Mouse (Mus musculus) stomach, embryonic 16.5 days (tissue): Measurements from ENCODE around the gene Gm13285. TPM values are rescaled to one million over a fixed set of nuclear protein-coding genes. Genes with fewer than 3 reads are reported as not detected.
"Not testable (repeated sequence)": the region's sequence is repeated elsewhere in the genome, so short reads cannot be mapped to it uniquely, and the experiment has no call there.

Experiments used
- ATAC-seq: fragments of 200-750 bp; cut with Nextera tagmentation; 2 replicates; pipeline ENCODE4 v1.8.0; 2017; ENCODE audit warnings: moderate number of reproducible peaks, moderate TSS enrichment; ENCODE audit not compliant: insufficient read depth, low FRiP score
- H3K27ac ChIP-seq: fragments of 300-500 bp; sonication (generic); 2 replicates; pipeline ENCODE4 v1.5.1; 2014; ENCODE audit warnings: low read length
- H3K27me3 ChIP-seq: fragments of 300-500 bp; sonication (generic); 2 replicates; pipeline ENCODE4 v1.6.1; 2014; ENCODE audit warnings: low read length, control low read depth, mixed read lengths; ENCODE audit not compliant: control insufficient read depth, insufficient read depth
- H3K36me3 ChIP-seq: fragments of 300-500 bp; sonication (generic); 2 replicates; pipeline ENCODE4 v1.6.1; 2014; ENCODE audit warnings: low read length; ENCODE audit not compliant: control insufficient read depth, insufficient read depth
- H3K4me1 ChIP-seq: fragments of 300-500 bp; sonication (generic); 2 replicates; pipeline ENCODE4 v1.6.1; 2014; ENCODE audit warnings: low read length, control low read depth, mixed read lengths; ENCODE audit not compliant: control insufficient read depth, insufficient read depth
- H3K4me2 ChIP-seq: fragments of 300-500 bp; sonication (generic); 2 replicates; pipeline ENCODE4 v1.6.1; 2014; ENCODE audit warnings: low read depth, low read length, mixed read lengths
- H3K4me3 ChIP-seq: fragments of 300-500 bp; sonication (generic); replicated peaks from 2 replicates; pipeline ENCODE4 v1.5.1; 2014; ENCODE audit warnings: mild to moderate bottlenecking, low read length
- H3K9ac ChIP-seq: fragments of 300-500 bp; sonication (generic); 2 replicates; pipeline ENCODE4 v1.6.1; 2014; ENCODE audit warnings: low read length
- H3K9me3 ChIP-seq: fragments of 300-500 bp; sonication (generic); replicated peaks from 2 replicates; pipeline ENCODE4 v1.6.1; 2016; ENCODE audit warnings: low read length, control low read depth; ENCODE audit not compliant: control insufficient read depth
- WGBS: fragments of 180-500 bp; shearing (Covaris S2); extraction: QIAGEN DNeasy Blood & Tissue Kit; methylation state at CpG from one replicate; pipeline ENCODE4 v1.1.7; 2014; 5-methylcytosine and 5-hydroxymethylcytosine counted together
- polyA plus RNA-seq: library from polyadenylated mRNA; unstranded; fragments of >200 nt; fragmentation: Nextera tagmentation; extraction: Ambion mirVana; gene quantifications from 2 replicates; pipeline ENCODE4 v1.2.1, GENCODE M21; 2015

The Gm13285 gene
- polyA plus RNA-seq: 0.70 and 1.1 TPM in 2 replicates

DNA sequence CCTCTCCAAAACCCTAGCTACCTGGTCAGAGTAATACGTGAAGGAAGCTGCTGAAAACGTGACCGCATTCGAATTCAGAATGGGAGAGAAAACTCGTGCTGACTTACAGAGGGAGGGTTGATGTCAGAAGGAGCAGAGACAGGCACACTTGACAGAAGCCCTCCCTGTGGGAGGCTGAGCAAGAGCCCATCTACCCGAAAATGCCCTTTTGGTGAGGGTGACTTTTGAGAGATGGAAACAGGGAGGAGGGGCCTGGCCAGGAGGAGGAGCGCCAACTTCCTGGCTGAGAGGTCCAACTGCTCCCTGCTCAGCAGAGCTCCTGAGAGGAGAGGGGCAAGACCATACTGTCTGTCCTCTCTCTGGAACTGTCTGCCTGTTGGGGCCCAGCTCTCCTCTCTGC is at the start of gene Gm13285:
Gene Gm13285 (plus strand): TSS at position 301 of the 400 bp plus-strand sequence.
- H3K4me1 ChIP-seq, H3K27me3 ChIP-seq, ATAC-seq, H3K27ac ChIP-seq, H3K9me3 ChIP-seq, H3K4me3 ChIP-seq, H3K9ac ChIP-seq, H3K4me2 ChIP-seq, H3K36me3 ChIP-seq: not testable (repeated sequence)
- 13% methylated on average over 4 of the region's 7 CpGs for WGBS

DNA sequence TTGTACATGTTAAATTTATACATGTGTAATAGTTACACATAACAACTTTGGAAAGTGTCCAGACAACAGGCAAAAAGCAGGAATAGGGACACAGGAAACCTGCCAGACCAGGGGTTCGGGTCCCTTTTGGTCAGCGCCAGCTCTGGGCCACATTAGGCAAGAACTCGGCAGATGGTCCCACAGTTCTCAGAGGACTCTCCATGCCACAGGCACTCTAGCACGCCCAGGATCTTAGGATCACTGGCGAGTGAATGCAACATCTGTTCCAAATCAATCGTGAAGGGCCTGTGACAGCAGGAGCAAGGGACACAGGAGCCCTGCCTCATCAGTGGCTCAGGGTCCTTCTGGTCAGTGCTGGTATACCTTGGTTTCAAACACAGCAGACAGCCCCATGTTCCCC is 49.5 kb upstream of the Gm13285 start:
- H3K36me3 ChIP-seq: no peaks in the 10 kb centered on the region
- H3K4me2 ChIP-seq: no peak overlapping the region
- WGBS: 57% methylated on average over 6 of the region's 6 CpGs
- H3K4me1 ChIP-seq: no peaks in the 10 kb centered on the region
- H3K9ac ChIP-seq: no peak overlapping the region
- no peaks in the 10 kb centered on the region for H3K9me3 ChIP-seq
- H3K27me3 ChIP-seq: no peaks in the 10 kb centered on the region
- H3K27ac ChIP-seq: no peak overlapping the region
- ATAC-seq: no peak
- no peak overlapping the region for H3K4me3 ChIP-seq

DNA sequence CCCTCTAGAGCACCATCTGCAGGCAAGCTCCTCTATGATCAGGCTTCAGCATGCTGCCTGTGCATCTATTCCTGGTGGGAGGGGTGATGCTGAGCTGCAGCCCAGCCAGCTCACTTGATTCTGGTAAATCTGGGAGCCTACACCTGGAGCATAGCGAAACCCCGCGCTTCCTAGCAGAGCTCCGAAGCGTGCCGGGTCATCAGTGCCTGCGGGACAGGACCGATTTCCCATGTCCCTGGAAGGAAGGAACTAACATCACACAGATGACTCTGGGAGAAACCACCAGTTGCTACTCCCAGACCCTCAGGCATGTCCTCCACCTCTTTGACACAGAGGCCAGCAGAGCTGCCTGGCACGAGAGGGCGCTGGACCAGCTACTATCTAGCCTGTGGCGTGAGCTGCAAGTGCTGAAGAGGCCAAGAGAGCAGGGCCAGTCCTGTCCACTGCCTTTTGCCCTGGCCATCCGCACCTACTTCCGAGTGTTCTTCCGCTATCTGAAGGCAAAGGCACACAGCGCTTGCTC is 44.6 kb upstream of the Gm13285 start, which contains the start of gene Gm13271:
Gene Gm13271 (plus strand): TSS at position 51 of the 523 bp plus-strand sequence.
- H3K36me3 ChIP-seq, H3K9me3 ChIP-seq, H3K4me1 ChIP-seq, H3K4me3 ChIP-seq, ATAC-seq, H3K9ac ChIP-seq, H3K27ac ChIP-seq, H3K4me2 ChIP-seq, H3K27me3 ChIP-seq: not testable (repeated sequence)
- 76% methylated on average over 15 of the region's 15 CpGs for WGBS

DNA sequence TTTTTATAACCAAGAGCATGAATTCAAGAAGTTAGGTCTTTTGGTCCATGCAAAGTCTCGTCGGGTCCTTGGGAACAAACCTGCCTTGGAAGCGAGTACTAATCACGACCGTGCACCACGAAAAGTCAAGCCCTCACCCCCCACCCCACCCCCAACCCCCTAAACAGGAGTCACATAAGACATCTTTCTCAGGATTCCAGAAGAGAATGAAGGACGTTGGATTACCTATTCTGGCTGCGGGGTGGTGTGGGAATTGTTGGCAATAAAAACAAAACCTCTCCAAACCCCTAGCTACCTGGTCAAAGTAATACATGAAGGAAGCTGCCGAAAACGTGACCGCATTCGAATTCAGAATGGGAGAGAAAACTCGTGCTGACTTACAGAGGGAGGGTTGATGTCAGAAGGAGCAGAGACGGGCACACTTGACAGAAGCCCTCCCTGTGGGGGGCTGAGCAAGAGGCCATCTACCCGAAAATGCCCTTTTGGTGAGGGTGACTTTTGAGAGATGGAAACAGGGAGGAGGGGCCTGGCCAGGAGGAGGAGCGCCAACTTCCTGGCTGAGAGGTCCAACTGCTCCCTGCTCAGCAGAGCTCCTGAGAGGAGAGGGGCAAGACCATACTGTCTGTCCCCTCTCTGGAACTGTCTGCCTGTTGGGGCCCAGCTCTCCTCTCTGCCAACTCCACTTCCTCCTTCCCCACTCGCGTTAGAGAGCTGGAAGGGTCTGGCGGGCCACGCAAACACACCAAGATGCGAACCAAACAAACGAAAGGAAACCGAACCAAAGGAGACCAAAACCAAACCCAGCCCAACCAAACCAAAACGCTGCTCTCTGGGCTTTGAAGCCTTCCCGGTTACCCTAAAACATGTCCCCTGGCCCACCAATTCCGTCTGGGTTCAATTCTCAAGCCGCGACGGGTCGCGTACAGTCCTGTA is 42.6 kb upstream of the Gm13285 start:
- WGBS: 11% methylated on average over 28 of the region's 31 CpGs
- H3K36me3 ChIP-seq: not testable (repeated sequence)
- H3K4me3 ChIP-seq: peak overlapping the region; percentile 59

DNA sequence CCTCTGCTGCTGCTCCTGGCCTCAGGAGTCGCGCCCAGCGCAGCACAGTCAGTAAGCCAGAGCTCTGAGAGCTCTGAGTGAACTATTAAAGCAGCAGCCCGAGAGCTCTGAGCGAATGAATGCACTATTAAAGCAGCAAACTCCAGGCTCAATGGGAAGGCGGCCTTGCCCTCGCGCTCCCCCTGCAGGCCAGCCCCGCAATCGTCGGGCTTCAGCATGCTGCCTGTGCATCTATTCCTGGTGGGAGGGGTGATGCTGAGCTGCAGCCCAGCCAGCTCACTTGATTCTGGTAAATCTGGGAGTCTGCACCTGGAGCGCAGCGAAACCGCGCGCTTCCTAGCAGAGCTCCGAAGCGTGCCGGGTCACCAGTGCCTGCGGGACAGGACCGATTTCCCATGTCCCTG is 41.8 kb upstream of the Gm13285 start:
- peak overlapping the region; percentile 97 for H3K27ac ChIP-seq
- not testable (repeated sequence) for H3K4me1 ChIP-seq, H3K27me3 ChIP-seq, H3K9me3 ChIP-seq, H3K36me3 ChIP-seq
- WGBS: under 1% methylated on average over 16 of the region's 21 CpGs
- peak overlapping the region; percentile 64 for H3K4me2 ChIP-seq
- peak overlapping the region; percentile 59 for H3K4me3 ChIP-seq
- peak overlapping the region; percentile 78 for H3K9ac ChIP-seq
- peak; percentile 100 for ATAC-seq

More for the DNA sequence above, 42.6 kb upstream of the Gm13285 start:
- ATAC-seq, H3K9me3 ChIP-seq, H3K27me3 ChIP-seq, H3K4me1 ChIP-seq: not testable (repeated sequence)
- Histone ChIP-seq H3K4me2 (peak overlapping the region; percentile 64), H3K9ac (peak overlapping the region; percentile 78), H3K27ac (peak overlapping the region; percentile 97)

DNA sequence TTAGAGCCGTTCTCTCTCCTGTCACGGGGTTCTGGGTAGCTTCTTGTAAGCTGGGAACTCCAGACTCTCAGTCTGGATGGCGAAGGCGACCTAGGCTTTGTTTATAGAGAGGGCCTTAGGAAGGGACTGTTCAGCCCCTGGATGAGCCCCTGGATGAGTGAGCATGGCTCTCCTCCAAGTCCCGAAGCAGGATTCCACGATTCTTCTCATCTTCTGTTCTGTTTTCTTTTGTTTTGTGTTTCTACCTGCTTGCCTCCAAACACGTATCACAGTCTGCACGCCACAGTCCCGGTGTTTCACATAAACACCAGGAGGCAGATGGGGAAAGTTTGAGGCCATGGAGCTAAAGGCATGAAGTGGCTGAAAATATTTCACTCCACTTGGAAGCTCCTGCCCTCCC is 40.7 kb upstream of the Gm13285 start:
- not testable (repeated sequence) for ATAC-seq, H3K9me3 ChIP-seq, H3K4me2 ChIP-seq, H3K4me1 ChIP-seq, H3K4me3 ChIP-seq, H3K36me3 ChIP-seq, H3K27me3 ChIP-seq, H3K27ac ChIP-seq, H3K9ac ChIP-seq
- 75% methylated on average over 8 of the region's 9 CpGs for WGBS

DNA sequence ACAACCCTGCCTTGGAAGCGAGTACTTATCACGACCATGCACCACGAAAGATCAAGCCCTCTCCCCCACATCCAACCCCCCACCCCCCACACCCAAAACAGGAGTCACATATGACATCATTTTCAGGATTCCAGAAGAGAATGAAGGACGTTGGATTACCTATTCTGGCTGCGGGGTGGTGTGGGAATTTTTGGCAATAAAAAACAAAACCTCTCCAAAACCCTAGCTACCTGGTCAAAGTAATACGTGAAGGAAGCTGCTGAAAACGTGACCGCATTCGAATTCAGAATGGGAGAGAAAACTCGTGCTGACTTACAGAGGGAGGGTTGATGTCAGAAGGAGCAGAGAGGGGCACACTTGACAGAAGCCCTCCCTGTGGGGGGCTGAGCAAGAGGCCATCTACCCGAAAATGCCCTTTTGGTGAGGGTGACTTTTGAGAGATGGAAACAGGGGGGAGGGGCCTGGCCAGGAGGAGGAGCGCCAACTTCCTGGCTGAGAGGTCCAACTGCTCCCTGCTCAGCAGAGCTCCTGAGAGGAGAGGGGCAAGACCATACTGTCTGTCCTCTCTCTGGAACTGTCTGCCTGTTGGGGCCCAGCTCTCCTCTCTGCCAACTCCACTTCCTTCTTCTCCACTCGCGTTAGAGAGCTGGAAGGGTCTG is 39.7 kb upstream of the Gm13285 start, which contains the start of gene Gm13283:
Gene Gm13283 (plus strand): TSS at position 510 of the 659 bp plus-strand sequence.
- WGBS: 17% methylated on average over 7 of the region's 14 CpGs
- not testable (repeated sequence) for H3K9ac ChIP-seq, H3K4me1 ChIP-seq, ATAC-seq, H3K27ac ChIP-seq, H3K9me3 ChIP-seq, H3K27me3 ChIP-seq, H3K36me3 ChIP-seq
- Histone ChIP-seq H3K4me2 (peak within 1 kb of the TSS; percentile 38), H3K4me3 (peak within 1 kb of the TSS; percentile 35)

DNA sequence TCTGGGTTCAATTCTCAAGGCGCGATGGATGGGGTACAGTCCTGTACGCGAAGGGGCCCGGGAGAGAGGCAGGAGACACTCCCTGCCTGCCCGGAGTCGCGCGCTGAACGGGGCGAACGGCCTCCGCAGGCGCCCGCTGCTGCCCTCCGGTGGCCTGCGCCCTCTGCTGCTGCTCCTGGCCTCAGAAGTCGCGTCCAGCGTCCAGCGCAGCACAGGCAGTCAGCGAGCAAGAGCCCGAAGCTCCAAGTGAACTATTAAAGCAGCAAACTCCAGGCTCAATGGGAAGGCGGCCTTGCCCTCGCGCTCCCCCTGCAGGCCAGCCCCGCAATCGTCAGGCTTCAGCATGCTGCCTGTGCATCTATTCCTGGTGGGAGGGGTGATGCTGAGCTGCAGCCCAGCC is 39.0 kb upstream of the Gm13285 start:
- H3K4me1 ChIP-seq, H3K9ac ChIP-seq, ATAC-seq, H3K27ac ChIP-seq, H3K27me3 ChIP-seq, H3K9me3 ChIP-seq, H3K36me3 ChIP-seq: not testable (repeated sequence)
- WGBS: under 1% methylated on average over 27 of the region's 28 CpGs
- H3K4me2 ChIP-seq: peak overlapping the region; percentile 38
- peak overlapping the region; percentile 35 for H3K4me3 ChIP-seq

DNA sequence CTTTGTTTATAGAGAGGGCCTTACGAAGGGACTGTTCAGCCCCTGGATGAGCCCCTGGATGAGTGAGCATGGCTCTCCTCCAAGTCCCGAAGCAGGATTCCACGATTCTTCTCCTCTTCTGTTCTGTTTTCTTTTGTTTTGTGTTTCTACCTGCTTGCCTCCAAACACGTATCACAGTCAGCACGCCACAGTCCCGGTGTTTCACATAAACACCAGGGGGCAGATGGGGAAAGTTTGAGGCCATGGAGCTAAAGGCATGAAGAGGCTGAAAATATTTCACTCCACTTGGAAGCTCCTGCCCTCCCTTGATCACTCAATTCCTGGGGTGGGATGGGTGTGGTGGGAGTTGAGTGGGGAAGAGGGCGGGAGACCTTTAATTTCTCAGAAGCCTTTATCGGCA is 37.7 kb upstream of the Gm13285 start:
- not testable (repeated sequence) for H3K4me1 ChIP-seq, H3K27ac ChIP-seq, H3K9ac ChIP-seq, H3K4me2 ChIP-seq, H3K36me3 ChIP-seq, H3K9me3 ChIP-seq, H3K4me3 ChIP-seq, H3K27me3 ChIP-seq, ATAC-seq
- WGBS: 57% methylated on average over 6 of the region's 8 CpGs
